Mouse (Mus musculus) lung, postnatal 14 days (tissue): ENCODE data around the gene Cnot6.

ENCODE experiments used
- DNase-seq: peaks from one replicate; pipeline ENCODE4 v3.0.0; 2021

Cnot6 gene

GRCm38 (mm10) chr11:49712555-49713335 is at the start of gene Cnot6:
Gene Cnot6, minus strand, starts transcription at chr11:49712723.
- peak; percentile 97 for DNase-seq

GRCm38 (mm10) chr11:49761130-49761529 is 48.6 kb upstream of the Cnot6 start:
- DNase-seq = no peak

GRCm38 (mm10) chr11:49758096-49758495 is 45.6 kb upstream of the Cnot6 start:
- DNase-seq = no peak

GRCm38 (mm10) chr11:49754958-49755665 is 42.6 kb upstream of the Cnot6 start:
- peak; percentile 43 for DNase-seq

- DNase-seq = no peak
These were observed 34.2 kb upstream of the Cnot6 start for GRCm38 (mm10) chr11:49746756-49747155.

GRCm38 (mm10) chr11:49745839-49746238 is 33.3 kb upstream of the Cnot6 start:
- no peak for DNase-seq

- no peak for DNase-seq
These were observed 32.5 kb upstream of the Cnot6 start for GRCm38 (mm10) chr11:49744981-49745380.

- DNase-seq = no peak
These were observed 31.1 kb upstream of the Cnot6 start for GRCm38 (mm10) chr11:49743634-49744033.

- no peak for DNase-seq
These were observed 29.7 kb upstream of the Cnot6 start for GRCm38 (mm10) chr11:49742248-49742647.

- no peak for DNase-seq
These were observed 27.3 kb upstream of the Cnot6 start for GRCm38 (mm10) chr11:49739776-49740175.

GRCm38 (mm10) chr11:49738659-49739406 is 26.3 kb upstream of the Cnot6 start:
- DNase-seq = no peak

- peak; percentile 48 for DNase-seq
These were observed 25.1 kb upstream of the Cnot6 start for GRCm38 (mm10) chr11:49737625-49738024.

GRCm38 (mm10) chr11:49734771-49735170 is 22.2 kb upstream of the Cnot6 start:
- peak; percentile 42 for DNase-seq

GRCm38 (mm10) chr11:49730275-49730948 is 17.9 kb upstream of the Cnot6 start:
- no peak for DNase-seq

- peak; percentile 67 for DNase-seq
These were observed 15.4 kb upstream of the Cnot6 start for GRCm38 (mm10) chr11:49727877-49728276.

- DNase-seq = no peak
These were observed 14.3 kb upstream of the Cnot6 start for GRCm38 (mm10) chr11:49726800-49727199.

GRCm38 (mm10) chr11:49724676-49725075 is 12.2 kb upstream of the Cnot6 start:
- no peak for DNase-seq

GRCm38 (mm10) chr11:49723281-49723680 is 10.8 kb upstream of the Cnot6 start:
- no peak for DNase-seq

GRCm38 (mm10) chr11:49722692-49723091 is 10.2 kb upstream of the Cnot6 start:
- DNase-seq = no peak

- no peak for DNase-seq
These were observed 8.8 kb upstream of the Cnot6 start for GRCm38 (mm10) chr11:49721358-49721757.

GRCm38 (mm10) chr11:49719466-49720151 is 7.1 kb upstream of the Cnot6 start:
- no peak for DNase-seq
